Mouse (Mus musculus) hematopoietic stem cell, adult 5-6 weeks (primary cell): Measurements from ENCODE around the gene Lad1. TPM values are rescaled to one million over a fixed set of nuclear protein-coding genes. Genes with fewer than 3 reads are reported as not detected.

Experiments used
- ATAC-seq, 2 experiments: fragments of 125-278 bp in 1 of 2; replicated peaks in 1 of 2; 2 replicates each; pipeline ENCODE4 v1.8.0; 2016 to 2017; ENCODE audit warnings: inconsistent platforms in 2 of 2, mild to moderate bottlenecking in 2 of 2, moderate number of reproducible peaks in 2 of 2, low read depth in 1 of 2, moderate TSS enrichment in 1 of 2; ENCODE audit not compliant: low FRiP score in 2 of 2, poor library complexity in 2 of 2, severe bottlenecking in 2 of 2, insufficient read depth in 1 of 2, low TSS enrichment in 1 of 2
- total RNA-seq: library from RNA; stranded (forward); fragments of 172-1452, 232-1000 nt; gene quantifications from 2 replicates; pipeline ENCODE4 v1.2.3, GENCODE M21; 2017

The Lad1 gene
- total RNA-seq, 1 experiment from 2014 or later, result not detected

GRCm38 (mm10) chr1:135834983-135835382 is 16.6 kb downstream of the Lad1 start:
- ATAC-seq, result no peak

GRCm38 (mm10) chr1:135835716-135836483 is 17.5 kb downstream of the Lad1 start, which contains the start of gene Tnnt2:
Gene Tnnt2 (plus strand): TSS chr1:135836354.
- ATAC-seq, result no peak

- no peak for ATAC-seq
Measured at GRCm38 (mm10) chr1:135838626-135839025, 20.2 kb downstream of the Lad1 start.

- ATAC-seq, result no peak
Measured at GRCm38 (mm10) chr1:135839065-135839464, 20.7 kb downstream of the Lad1 start.

DNA sequence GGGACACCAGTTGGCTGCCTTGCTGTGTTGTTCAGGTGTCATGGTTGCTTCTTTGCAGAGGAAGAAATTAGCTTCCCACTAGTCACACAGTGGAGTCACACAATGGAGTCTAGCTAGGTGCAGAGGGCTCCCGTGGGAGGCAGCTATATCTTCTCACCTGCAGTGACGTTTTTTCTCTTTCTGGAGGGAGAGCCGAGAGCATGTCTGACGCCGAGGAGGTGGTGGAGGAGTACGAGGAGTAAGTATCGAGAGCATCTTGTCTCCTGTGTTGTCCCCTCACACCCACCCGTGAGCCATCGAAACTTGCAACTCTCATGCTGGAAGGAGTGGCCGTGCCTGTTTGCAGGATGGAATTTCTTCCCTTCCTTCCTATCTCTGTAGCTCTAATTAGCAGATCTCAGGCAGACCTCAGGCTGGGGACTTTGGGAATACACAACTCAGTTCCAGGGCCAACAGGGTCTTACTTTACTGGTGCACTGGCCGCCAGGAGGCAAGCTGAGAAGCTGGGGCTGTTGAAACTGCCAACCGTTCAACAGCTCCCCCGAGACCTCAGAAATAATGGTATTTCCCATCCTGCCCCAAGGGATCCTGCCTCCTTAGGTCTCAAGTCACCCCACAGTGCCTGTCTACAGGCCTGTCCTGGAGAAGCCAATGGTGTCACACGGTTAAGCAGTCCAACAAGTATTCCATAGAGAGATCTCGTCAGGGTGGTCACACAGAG is 22.4 kb downstream of the Lad1 start:
- ATAC-seq, result no peak

GRCm38 (mm10) chr1:135843519-135844262 is 25.3 kb downstream of the Lad1 start:
- no peak for ATAC-seq

DNA sequence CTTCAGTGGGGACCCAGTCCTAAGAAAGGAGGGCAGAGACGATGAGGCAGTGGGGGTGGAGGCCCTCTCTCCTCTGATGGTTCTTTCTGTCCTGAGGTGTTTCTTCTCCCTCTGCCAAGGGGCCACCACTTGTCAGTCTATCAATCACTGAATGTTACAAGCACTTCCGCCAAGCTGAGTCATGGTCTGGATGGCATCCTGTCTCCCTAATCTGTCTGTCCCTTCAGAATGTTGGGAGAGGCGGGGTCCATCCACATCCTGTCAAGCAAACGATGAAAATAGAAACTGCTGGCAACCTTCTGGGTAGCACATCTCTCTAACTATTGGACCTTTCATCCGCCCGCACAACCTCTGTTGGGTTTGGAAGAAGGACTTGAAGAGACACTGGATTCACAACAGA is 26.1 kb downstream of the Lad1 start:
- ATAC-seq, result no peak

GRCm38 (mm10) chr1:135846632-135847031 is 28.2 kb downstream of the Lad1 start:
- no peak for ATAC-seq

GRCm38 (mm10) chr1:135847139-135847562 is 28.8 kb downstream of the Lad1 start:
- peak; percentile 52 to 63 for ATAC-seq

DNA sequence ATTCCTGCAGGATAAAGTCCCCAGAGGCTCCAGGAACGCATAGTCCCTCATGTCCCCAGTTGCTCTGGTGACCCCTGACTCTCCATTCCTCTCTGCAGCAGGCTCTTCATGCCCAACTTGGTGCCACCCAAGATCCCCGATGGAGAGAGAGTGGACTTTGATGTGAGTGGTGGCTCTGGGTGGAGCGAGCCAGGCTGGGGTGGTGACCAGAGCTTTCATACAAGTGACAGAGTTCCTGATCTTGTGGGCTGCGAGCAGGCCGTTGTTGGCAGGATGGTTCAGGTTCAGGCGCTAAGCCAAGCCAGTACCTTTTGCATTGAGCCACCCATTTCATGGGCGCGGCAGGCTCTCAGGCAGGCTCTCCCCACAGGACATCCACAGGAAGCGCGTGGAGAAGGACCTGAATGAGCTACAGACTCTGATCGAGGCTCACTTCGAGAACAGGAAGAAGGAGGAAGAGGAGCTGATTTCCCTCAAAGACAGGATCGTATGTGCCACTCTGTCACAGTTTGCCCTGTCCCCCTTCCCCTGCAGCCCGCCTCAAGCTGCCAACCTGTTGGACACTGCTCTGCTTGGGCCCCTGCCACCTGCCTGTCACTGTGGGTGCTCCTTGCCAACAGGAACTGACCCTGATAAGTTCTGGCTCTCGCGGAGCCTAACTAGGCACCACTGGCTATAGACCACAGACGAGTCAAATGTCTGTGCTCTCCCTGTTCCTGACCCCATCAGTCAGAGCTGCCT is 29.4 kb downstream of the Lad1 start:
- 0 out of 4 replicates have a peak, but pooled peaks of 1 of the 2 experiments have one; percentile 9 for ATAC-seq

DNA sequence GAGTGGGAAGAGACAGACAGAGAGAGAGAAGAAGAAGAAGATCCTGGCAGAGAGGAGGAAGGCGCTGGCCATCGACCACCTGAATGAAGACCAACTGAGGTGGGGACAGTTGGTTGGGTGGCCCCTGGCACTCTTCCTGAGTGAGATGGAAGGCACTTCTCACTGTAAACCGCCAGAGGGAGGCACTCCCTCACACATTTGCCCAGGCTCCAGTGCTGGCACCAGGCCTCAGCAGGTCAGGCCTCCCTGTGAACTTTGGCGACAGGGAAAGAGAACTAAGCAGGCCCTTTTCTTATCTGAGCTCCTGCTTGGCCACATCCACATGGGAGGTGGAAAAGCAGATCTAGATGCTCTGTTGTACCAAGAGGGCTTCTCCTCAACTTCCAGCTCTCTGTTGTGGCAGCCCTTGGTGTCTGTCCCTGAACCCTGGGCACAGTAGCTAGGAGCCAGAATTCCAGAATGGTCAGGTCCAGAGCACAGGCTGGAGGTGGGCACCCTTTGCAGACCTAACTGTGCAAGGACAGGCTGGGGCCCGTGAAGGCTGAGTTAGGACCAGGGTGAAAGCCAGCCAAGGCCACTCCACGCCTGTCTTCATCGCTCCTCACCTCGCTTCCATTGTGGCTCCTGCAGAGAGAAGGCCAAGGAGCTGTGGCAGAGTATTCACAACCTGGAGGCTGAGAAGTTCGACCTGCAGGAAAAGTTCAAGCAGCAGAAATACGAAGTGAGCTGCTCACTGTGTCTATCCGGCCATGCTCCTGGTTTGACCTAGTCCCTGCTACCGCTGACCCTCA is 32.5 kb downstream of the Lad1 start:
- peak; percentile 62 to 69; a peak in 3 of 4 replicates for ATAC-seq

GRCm38 (mm10) chr1:135852044-135852756 is 33.8 kb downstream of the Lad1 start:
- ATAC-seq, result no peak

DNA sequence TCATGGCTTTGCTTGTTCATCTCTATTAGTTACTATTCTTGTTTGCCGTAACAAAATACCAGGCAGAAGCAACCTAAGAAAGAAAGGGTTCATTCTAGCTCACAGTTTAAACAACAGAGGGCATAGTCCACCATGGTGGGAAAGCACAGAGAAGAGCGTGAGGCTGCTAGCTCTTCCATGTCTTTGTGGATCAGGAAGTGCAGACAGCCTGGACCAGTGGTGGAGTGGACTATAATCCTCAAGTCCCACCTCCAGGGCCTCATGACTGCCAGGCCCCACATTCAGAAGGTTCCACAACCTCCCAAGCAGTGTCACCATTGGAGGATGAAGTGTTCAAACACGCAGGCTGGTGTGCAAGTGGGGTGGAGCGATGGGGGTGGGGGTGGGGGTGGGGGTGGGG is 34.8 kb downstream of the Lad1 start:
- ATAC-seq, result no peak

GRCm38 (mm10) chr1:135854591-135855343 is 36.4 kb downstream of the Lad1 start:
- ATAC-seq, result no peak

GRCm38 (mm10) chr1:135855344-135855687 is 36.9 kb downstream of the Lad1 start:
- no peak for ATAC-seq
